Mouse (Mus musculus): ENCODE data around the gene Scn5a.

Scn5a gene

DNA sequence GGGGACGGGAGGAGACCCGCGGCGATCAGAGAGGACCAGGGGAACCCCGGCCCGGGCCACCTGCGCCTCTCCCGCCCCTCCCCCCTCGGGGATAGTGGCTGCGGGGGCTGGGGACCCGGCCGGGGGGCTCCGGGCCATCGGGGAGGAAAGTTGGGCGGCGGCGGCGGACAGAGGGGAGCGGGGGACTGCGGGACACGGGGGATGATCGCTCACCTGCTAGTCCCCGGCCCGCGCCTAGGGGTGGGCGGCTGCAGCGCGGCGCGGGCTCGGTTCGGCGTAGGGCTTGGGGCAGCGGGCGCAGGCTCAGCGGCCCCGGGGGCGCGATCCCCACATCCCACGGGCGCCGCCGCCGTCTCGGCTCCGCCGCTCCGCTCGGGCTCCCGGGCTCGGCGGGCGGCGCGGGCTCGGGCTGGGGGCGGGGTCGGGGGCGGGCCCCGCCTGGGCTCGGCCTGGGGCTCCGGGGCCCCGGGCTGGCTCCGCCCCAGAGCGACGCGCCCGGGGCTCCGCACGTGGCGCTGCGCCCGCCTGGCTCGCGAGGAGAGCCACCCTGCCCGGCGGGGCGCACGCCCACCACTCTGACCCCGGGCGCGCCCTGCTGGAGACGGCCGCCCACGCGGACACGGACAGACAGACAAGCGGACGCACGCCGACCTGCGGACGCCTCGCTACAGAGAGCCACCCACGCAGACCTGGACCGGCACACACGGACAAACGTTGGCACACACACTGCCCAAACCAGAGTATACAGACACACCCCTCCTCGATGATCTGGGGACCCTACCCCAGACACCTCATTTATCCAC is at the start of gene Scn5a:
Scn5a (minus strand) TSS at position 381 of the 803 bp plus-strand sequence.
- in situ Hi-C loops (cut with MboI, MseI) = no loop called here

- in situ Hi-C loops (cut with MboI, MseI) = loop anchor here (5.0 kb wide), 2 partner anchors 35 to 785 kb away; no protein-coding TSS in a partner anchor
Observed at GRCm38 (mm10) chr9:119627227-119627626, 48.4 kb upstream of the Scn5a start.

GRCm38 (mm10) chr9:119624151-119624550 is 45.3 kb upstream of the Scn5a start:
- in situ Hi-C loops (cut with MboI, MseI) = no loop called here

GRCm38 (mm10) chr9:119614798-119615197 is 36.0 kb upstream of the Scn5a start:
- in situ Hi-C loops (cut with MboI, MseI) = no loop called here

GRCm38 (mm10) chr9:119610563-119611166 is 31.8 kb upstream of the Scn5a start:
- in situ Hi-C loops (cut with MboI, MseI) = no loop called here

- in situ Hi-C loops (cut with MboI, MseI) = no loop called here
Observed at GRCm38 (mm10) chr9:119606906-119607305, 28.1 kb upstream of the Scn5a start.

GRCm38 (mm10) chr9:119604607-119605006 is 25.8 kb upstream of the Scn5a start:
- in situ Hi-C loops (cut with MboI, MseI) = no loop called here

GRCm38 (mm10) chr9:119598501-119598900 is 19.7 kb upstream of the Scn5a start:
- in situ Hi-C loops (cut with MboI, MseI) = no loop called here

GRCm38 (mm10) chr9:119597332-119597731 is 18.5 kb upstream of the Scn5a start:
- in situ Hi-C loops (cut with MboI, MseI) = no loop called here

- in situ Hi-C loops (cut with MboI, MseI) = no loop called here
Observed at GRCm38 (mm10) chr9:119589592-119589991, 10.8 kb upstream of the Scn5a start.

GRCm38 (mm10) chr9:119588763-119589449 is 10.1 kb upstream of the Scn5a start:
- in situ Hi-C loops (cut with MboI, MseI) = no loop called here

GRCm38 (mm10) chr9:119580668-119581067 is 1.9 kb upstream of the Scn5a start:
- in situ Hi-C loops (cut with MboI, MseI) = no loop called here

DNA sequence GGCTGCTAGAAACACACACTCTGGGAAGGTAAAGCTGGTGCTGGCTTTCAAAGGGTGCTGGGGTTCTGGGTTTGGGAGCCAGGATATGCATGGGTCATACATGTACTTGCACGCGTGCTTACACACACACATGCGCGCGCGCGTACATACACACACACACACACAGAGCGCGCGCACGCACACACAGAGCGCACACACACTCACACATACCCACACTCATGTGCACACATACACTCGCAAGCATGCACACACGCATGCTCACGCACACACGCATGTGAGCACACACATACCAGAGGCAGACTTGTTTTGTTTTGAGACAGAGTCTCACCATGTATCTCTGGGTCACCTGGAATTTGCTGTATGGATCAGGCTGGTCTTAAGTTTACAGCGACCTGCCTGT is 1.4 kb upstream of the Scn5a start:
- in situ Hi-C loops (cut with MboI, MseI) = no loop called here

GRCm38 (mm10) chr9:119578311-119578635 is 543 bp downstream of the Scn5a start:
- in situ Hi-C loops (cut with MboI, MseI) = no loop called here

GRCm38 (mm10) chr9:119576977-119577376 is 1.8 kb downstream of the Scn5a start:
- in situ Hi-C loops (cut with MboI, MseI) = no loop called here

GRCm38 (mm10) chr9:119575732-119576131 is 3.1 kb downstream of the Scn5a start:
- in situ Hi-C loops (cut with MboI, MseI) = no loop called here

DNA sequence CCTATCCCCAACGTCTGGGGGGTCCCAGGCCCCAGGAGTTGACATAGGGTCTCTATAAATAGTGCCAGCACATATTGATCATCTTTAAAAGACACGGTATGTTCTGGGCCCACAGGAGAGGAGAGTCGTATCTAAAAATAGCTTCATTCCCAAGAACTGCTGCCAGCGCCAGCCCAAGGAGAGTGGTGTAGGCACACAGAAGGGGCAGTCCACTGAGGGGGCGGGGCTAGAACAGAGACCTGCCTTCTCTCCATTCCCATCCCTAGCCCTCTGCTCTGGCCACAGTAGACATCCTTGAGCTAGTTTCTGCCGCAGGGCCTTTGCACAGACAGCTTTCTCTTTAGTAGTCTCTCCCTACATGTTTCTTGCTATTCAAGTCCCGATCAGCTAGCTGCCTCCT is 4.5 kb downstream of the Scn5a start:
- in situ Hi-C loops (cut with MboI, MseI) = no loop called here

DNA sequence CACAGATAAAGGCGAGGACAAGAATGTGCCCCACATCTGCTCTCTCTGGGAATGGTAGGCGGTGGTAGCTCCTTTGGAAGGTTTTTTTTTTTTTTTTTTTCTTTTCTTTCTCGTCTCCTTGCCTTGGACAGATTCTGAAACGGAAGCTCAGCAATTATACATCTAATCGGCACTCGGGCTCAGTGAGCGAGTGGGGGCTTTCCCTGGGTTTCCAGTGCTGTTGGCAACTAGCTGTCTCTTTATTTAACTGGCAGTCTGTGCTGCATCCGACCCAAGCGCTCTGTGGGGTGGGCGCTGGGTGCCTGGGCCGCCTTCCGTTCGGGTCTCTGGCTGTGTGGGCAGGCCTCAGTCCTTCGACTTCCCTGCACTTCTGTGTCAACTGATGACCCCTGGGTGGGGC is 5.8 kb downstream of the Scn5a start:
- in situ Hi-C loops (cut with MboI, MseI) = no loop called here

GRCm38 (mm10) chr9:119571411-119571888 is 7.4 kb downstream of the Scn5a start:
- in situ Hi-C loops (cut with MboI, MseI) = no loop called here

GRCm38 (mm10) chr9:119570652-119571051 is 8.2 kb downstream of the Scn5a start:
- in situ Hi-C loops (cut with MboI, MseI) = no loop called here

DNA sequence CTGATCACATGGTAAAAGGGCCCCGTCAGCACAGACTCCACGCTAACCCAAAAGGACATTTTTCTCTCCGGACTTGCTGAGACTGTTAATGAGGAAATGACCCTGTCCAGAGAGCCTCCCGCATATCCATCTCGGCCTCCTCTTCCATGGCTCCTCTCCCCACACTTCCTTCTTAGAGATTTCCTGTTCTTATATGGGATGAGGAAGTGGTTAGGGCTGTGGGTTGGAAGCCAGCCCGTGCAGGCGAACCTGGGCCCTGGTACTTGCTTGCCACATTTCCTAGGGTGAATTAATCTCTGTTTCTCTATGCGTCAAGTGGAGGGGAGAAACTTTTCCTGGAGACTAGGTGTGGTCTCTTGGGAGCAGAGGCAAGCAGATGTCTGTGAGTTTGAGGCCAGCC is 10.1 kb downstream of the Scn5a start:
- in situ Hi-C loops (cut with MboI, MseI) = no loop called here

- in situ Hi-C loops (cut with MboI, MseI) = no loop called here
Observed at GRCm38 (mm10) chr9:119567800-119568199, 11.0 kb downstream of the Scn5a start.

DNA sequence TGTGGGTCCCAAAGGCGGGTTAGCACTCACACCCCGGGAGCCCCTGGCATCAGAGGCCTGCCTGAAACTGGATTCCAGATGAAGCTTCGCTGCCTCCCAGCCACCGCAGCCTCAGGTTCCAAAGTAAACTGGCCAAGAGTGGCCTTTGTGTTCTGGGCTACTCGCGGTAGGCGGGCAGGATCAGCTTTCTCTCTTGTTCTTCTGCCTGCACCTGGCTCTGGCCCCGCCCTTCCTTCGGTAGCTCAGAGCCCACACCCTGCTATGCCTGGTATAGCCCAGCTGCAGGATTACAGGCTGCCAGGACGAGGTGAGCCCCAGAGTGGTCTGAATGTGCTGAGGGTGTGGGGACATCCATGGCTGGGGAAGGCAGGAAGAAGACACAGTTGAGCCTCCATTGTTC is 12.6 kb downstream of the Scn5a start:
- in situ Hi-C loops (cut with MboI, MseI) = no loop called here
